ENCODE assay signal across 8 mouse cellular contexts in genomic region chr10:80118552-80118951, GRCm38 (mm10). TPM values are rescaled to one million over a fixed set of nuclear protein-coding genes. Genes with fewer than 3 reads are reported as not detected.
DNase-seq lines count a peak whose midpoint lies in the region; ATAC-seq and TF ChIP-seq lines count a peak whose summit lies in the region.

No protein-coding gene starts in this region.

- H3K27ac ChIP-seq in kidney, embryonic 14.5 days (ENCODE audit: low read depth, low read length): no peak overlapping the region
- H3K27ac ChIP-seq in kidney, adult 2 months (ENCODE audit: insufficient read depth, low read depth, low read length): no peak overlapping the region
- 0 out of 2 replicates have a peak overlapping the region, but pooled peaks have one; percentile 20 for H3K27ac ChIP-seq in hindbrain, embryonic 15.5 days (replicated peaks)
- H3K27ac ChIP-seq in midbrain, postnatal 0 days (ENCODE audit: low read depth, low read length): no peak overlapping the region; the same call in 1 of the 2 replicates

- peaks cover 22% of the 10 kb centered on the region for H3K4me1 ChIP-seq in kidney, embryonic 14.5 days (ENCODE audit: control insufficient read depth, insufficient read depth, low read length)
- H3K4me1 ChIP-seq in kidney, adult 2 months (ENCODE audit: control insufficient read depth, insufficient read depth, low read length): peaks cover 9% of the 10 kb centered on the region; the same call in 1 of the 2 replicates
- peaks cover 53% of the 10 kb centered on the region for H3K4me1 ChIP-seq in hindbrain, embryonic 15.5 days (replicated peaks)
- peaks cover 14% of the 10 kb centered on the region for H3K4me1 ChIP-seq in midbrain, postnatal 0 days (ENCODE audit: insufficient read depth, low read length)

- DNase-seq in kidney, adult 2 months: no peak
- DNase-seq in cerebellum, postnatal 25 days: peak; percentile 49 to 73
- DNase-seq in midbrain, postnatal 0 days (ENCODE audit: low spot score): peak; percentile 16
- no peak for DNase-seq in gastrocnemius, postnatal 25 days
- DNase-seq in layer of hippocampus, postnatal 10 days (ENCODE audit: low spot score in 2 of 2): no peak

- H3K4me2 ChIP-seq in kidney, embryonic 14.5 days (replicated peaks; ENCODE audit: low read depth, low read length): peak overlapping the region; percentile 97
- H3K4me2 ChIP-seq in hindbrain, embryonic 15.5 days: peak overlapping the region; percentile 70
- no peak overlapping the region for H3K4me2 ChIP-seq in midbrain, postnatal 0 days (ENCODE audit: low read depth, low read length, poor library complexity, severe bottlenecking)

- peak overlapping the region; percentile 93 for H3K4me3 ChIP-seq in kidney, embryonic 14.5 days (ENCODE audit: low read length)
- H3K4me3 ChIP-seq in kidney, adult 2 months (ENCODE audit: insufficient read depth, low read depth, low read length): no peak overlapping the region
- H3K4me3 ChIP-seq in hindbrain, embryonic 15.5 days: peak overlapping the region; percentile 91; the same call in 1 of the 2 replicates
- H3K4me3 ChIP-seq in midbrain, postnatal 0 days (ENCODE audit: low read depth, low read length): no peak overlapping the region

- no peaks in the 10 kb centered on the region for H3K9me3 ChIP-seq in kidney, embryonic 14.5 days (ENCODE audit: control insufficient read depth, low read length)
- H3K9me3 ChIP-seq in hindbrain, embryonic 15.5 days: no peaks in the 10 kb centered on the region
- H3K9me3 ChIP-seq in midbrain, postnatal 0 days (ENCODE audit: low read length): no peaks in the 10 kb centered on the region

- peaks cover 31% of the 10 kb centered on the region for H3K36me3 ChIP-seq in kidney, embryonic 14.5 days (ENCODE audit: control insufficient read depth, insufficient read depth, low read length)
- no peaks in the 10 kb centered on the region for H3K36me3 ChIP-seq in kidney, adult 2 months (ENCODE audit: control insufficient read depth, insufficient read depth, low read length)
- peaks cover 3% of the 10 kb centered on the region; the same call in 1 of the 2 replicates for H3K36me3 ChIP-seq in hindbrain, embryonic 15.5 days
- H3K36me3 ChIP-seq in midbrain, postnatal 0 days (ENCODE audit: insufficient read depth, low read length): peaks cover 4% of the 10 kb centered on the region; the same call in 1 of the 2 replicates

- H3K27me3 ChIP-seq in kidney, embryonic 14.5 days (ENCODE audit: control insufficient read depth, insufficient read depth, low read length): no peaks in the 10 kb centered on the region
- H3K27me3 ChIP-seq in kidney, adult 2 months (replicated peaks; ENCODE audit: control insufficient read depth, insufficient read depth, low read length): no peaks in the 10 kb centered on the region
- H3K27me3 ChIP-seq in hindbrain, embryonic 15.5 days: no peaks in the 10 kb centered on the region
- H3K27me3 ChIP-seq in midbrain, postnatal 0 days (ENCODE audit: insufficient read depth, low read length): no peaks in the 10 kb centered on the region

- no peak for TF ChIP-seq CTCF in kidney, adult 2 months (conservative IDR thresholded peaks at IDR 0.05; ENCODE audit: insufficient read depth, insufficient read length, low read depth, low read length)
- no peak for TF ChIP-seq CTCF in midbrain, postnatal 0 days (IDR thresholded peaks at IDR 0.05)

- H3K9ac ChIP-seq in kidney, embryonic 14.5 days (ENCODE audit: low read depth, low read length): peak overlapping the region; percentile 92; the same call in 1 of the 2 replicates
- peak overlapping the region; percentile 88 for H3K9ac ChIP-seq in hindbrain, embryonic 15.5 days
- 0 out of 2 replicates have a peak overlapping the region, but pooled peaks have one; percentile 0 for H3K9ac ChIP-seq in midbrain, postnatal 0 days (replicated peaks; ENCODE audit: low read length, poor library complexity, severe bottlenecking)

- no peak for ATAC-seq in kidney, embryonic 14.5 days (ENCODE audit: low FRiP score, low TSS enrichment)
- ATAC-seq in hindbrain, embryonic 15.5 days (ENCODE audit: low FRiP score, low read depth): no peak
- no peak for ATAC-seq in midbrain, postnatal 0 days (ENCODE audit: low FRiP score)
- no peak for ATAC-seq in monocyte, adult 5-6 weeks (replicated peaks; ENCODE audit: insufficient number of reproducible peaks, low FRiP score, low TSS enrichment, poor library complexity, severe bottlenecking)

- WGBS in kidney, embryonic 14.5 days: 83% methylated on average over 6 of the region's 6 CpGs
- WGBS in kidney, adult 2 months: 61% methylated on average over 6 of the region's 6 CpGs
- WGBS in hindbrain, embryonic 15.5 days: 47% methylated on average over 6 of the region's 6 CpGs
- 42% methylated on average over 6 of the region's 6 CpGs for WGBS in midbrain, postnatal 0 days

- no peak for TF ChIP-seq POLR2A in kidney, adult 2 months (IDR thresholded peaks at IDR 0.05; ENCODE audit: low read depth, low read length)

RNA-seq across cellular contexts. Expression of gene Stk11, which starts 2.9 kb away (rescaled TPM):
- polyA plus RNA-seq in kidney, embryonic 14.5 days (2014; fragmentation: Nextera tagmentation; extraction: Ambion mirVana): 26.6 and 42.0 TPM in 2 replicates
- 114 and 117 TPM in 2 replicates for polyA plus RNA-seq in kidney, adult 2 months (2012; rRNA removed)
- 18.6 and 20.0 TPM in 2 replicates for polyA plus RNA-seq in hindbrain, embryonic 15.5 days (2015; fragmentation: Nextera tagmentation; extraction: Ambion mirVana)
- 84.0 and 97.3 TPM in 2 replicates for total RNA-seq in midbrain, postnatal 0 days (2014; rRNA removed)
- polyA plus RNA-seq in midbrain, postnatal 0 days (2015; fragmentation: Nextera tagmentation; extraction: Ambion mirVana): 12.3 and 12.4 TPM in 2 replicates
- total RNA-seq in gastrocnemius, postnatal 25 days (2021): 100 to 1,000 TPM in 1 of 2 experiments, 10 to 100 TPM in 1; 99.8 to 120 TPM
- total RNA-seq in monocyte, adult 5-6 weeks (2017): 155 to 177 TPM (median 155 TPM) in 3 replicates
- 10 to 100 TPM; 77.1 to 88.3 TPM for total RNA-seq in layer of hippocampus, postnatal 10 days (2021)

RNA-seq across cellular contexts. Expression of gene Sbno2, which starts 13.2 kb away (rescaled TPM):
- polyA plus RNA-seq in kidney, embryonic 14.5 days (2014; fragmentation: Nextera tagmentation; extraction: Ambion mirVana): 10.6 and 14.8 TPM in 2 replicates
- polyA plus RNA-seq in kidney, adult 2 months (2012; rRNA removed): 27.7 and 30.8 TPM in 2 replicates
- 12.6 and 12.9 TPM in 2 replicates for polyA plus RNA-seq in hindbrain, embryonic 15.5 days (2015; fragmentation: Nextera tagmentation; extraction: Ambion mirVana)
- 24.3 TPM in 2 replicates for total RNA-seq in midbrain, postnatal 0 days (2014; rRNA removed)
- polyA plus RNA-seq in midbrain, postnatal 0 days (2015; fragmentation: Nextera tagmentation; extraction: Ambion mirVana): 7.6 TPM in 2 replicates
- 1 to 10 TPM; 5.6 to 6.7 TPM for total RNA-seq in gastrocnemius, postnatal 25 days (2021)
- total RNA-seq in monocyte, adult 5-6 weeks (2017): 50.6 to 75.0 TPM (median 51.9 TPM) in 3 replicates
- 10 to 100 TPM; 19.7 to 23.9 TPM for total RNA-seq in layer of hippocampus, postnatal 10 days (2021)

RNA-seq across cellular contexts. Expression of gene Atp5d, which starts 19.9 kb away (rescaled TPM):
- 519 and 582 TPM in 2 replicates for polyA plus RNA-seq in kidney, embryonic 14.5 days (2014; fragmentation: Nextera tagmentation; extraction: Ambion mirVana)
- 1,948 and 2,036 TPM in 2 replicates for polyA plus RNA-seq in kidney, adult 2 months (2012; rRNA removed)
- 503 and 517 TPM in 2 replicates for polyA plus RNA-seq in hindbrain, embryonic 15.5 days (2015; fragmentation: Nextera tagmentation; extraction: Ambion mirVana)
- total RNA-seq in midbrain, postnatal 0 days (2014; rRNA removed): 231 and 259 TPM in 2 replicates
- polyA plus RNA-seq in midbrain, postnatal 0 days (2015; fragmentation: Nextera tagmentation; extraction: Ambion mirVana): 607 and 661 TPM in 2 replicates
- 100 to 1,000 TPM; 634 to 665 TPM for total RNA-seq in gastrocnemius, postnatal 25 days (2021)
- total RNA-seq in monocyte, adult 5-6 weeks (2017): 26.1 to 49.8 TPM (median 29.5 TPM) in 3 replicates
- total RNA-seq in layer of hippocampus, postnatal 10 days (2021): 100 to 1,000 TPM; 385 to 392 TPM

RNA-seq across cellular contexts. Expression of gene Cbarp, which starts 22.1 kb away (rescaled TPM):
- polyA plus RNA-seq in kidney, embryonic 14.5 days (2014; fragmentation: Nextera tagmentation; extraction: Ambion mirVana): 8.1 and 8.4 TPM in 2 replicates
- polyA plus RNA-seq in kidney, adult 2 months (2012; rRNA removed): 8.1 and 8.7 TPM in 2 replicates
- polyA plus RNA-seq in hindbrain, embryonic 15.5 days (2015; fragmentation: Nextera tagmentation; extraction: Ambion mirVana): 61.4 and 71.3 TPM in 2 replicates
- 273 and 276 TPM in 2 replicates for total RNA-seq in midbrain, postnatal 0 days (2014; rRNA removed)
- polyA plus RNA-seq in midbrain, postnatal 0 days (2015; fragmentation: Nextera tagmentation; extraction: Ambion mirVana): 120 and 121 TPM in 2 replicates
- 1 to 10 TPM; 1.2 to 1.6 TPM for total RNA-seq in gastrocnemius, postnatal 25 days (2021)
- 0.29 to 5.8 TPM (median 4.1 TPM) in 3 replicates for total RNA-seq in monocyte, adult 5-6 weeks (2017)
- total RNA-seq in layer of hippocampus, postnatal 10 days (2021): 100 to 1,000 TPM; 360 to 374 TPM

RNA-seq across cellular contexts. Expression of gene Midn, which starts 29.5 kb away (rescaled TPM):
- polyA plus RNA-seq in kidney, embryonic 14.5 days (2014; fragmentation: Nextera tagmentation; extraction: Ambion mirVana): 42.3 and 46.2 TPM in 2 replicates
- 65.6 and 67.0 TPM in 2 replicates for polyA plus RNA-seq in kidney, adult 2 months (2012; rRNA removed)
- 22.6 and 26.0 TPM in 2 replicates for polyA plus RNA-seq in hindbrain, embryonic 15.5 days (2015; fragmentation: Nextera tagmentation; extraction: Ambion mirVana)
- total RNA-seq in midbrain, postnatal 0 days (2014; rRNA removed): 114 and 143 TPM in 2 replicates
- polyA plus RNA-seq in midbrain, postnatal 0 days (2015; fragmentation: Nextera tagmentation; extraction: Ambion mirVana): 16.3 and 17.2 TPM in 2 replicates
- 10 to 100 TPM; 33.7 to 34.8 TPM for total RNA-seq in gastrocnemius, postnatal 25 days (2021)
- total RNA-seq in monocyte, adult 5-6 weeks (2017): 27.3 to 65.5 TPM (median 29.9 TPM) in 3 replicates
- 100 to 1,000 TPM; 112 to 128 TPM for total RNA-seq in layer of hippocampus, postnatal 10 days (2021)

Comparison
In these comparisons a context has a peak if more than half of its experiments do, and no peak if none do; other contexts are left out.
1. H3K4me3 ChIP-seq: peak in kidney, embryonic 14.5 days (single experiment) and hindbrain, embryonic 15.5 days (single experiment); none in kidney, adult 2 months (single experiment) and midbrain, postnatal 0 days (single experiment).
2. H3K9ac ChIP-seq: peak in every context shown above with its lines; median percentile 92 in kidney, embryonic 14.5 days; 88 in hindbrain, embryonic 15.5 days; 0 in midbrain, postnatal 0 days.
3. DNase-seq: peak in cerebellum, postnatal 25 days (2 of 2) and midbrain, postnatal 0 days (single experiment); none in kidney, adult 2 months (single experiment), gastrocnemius, postnatal 25 days (single experiment) and layer of hippocampus, postnatal 10 days (0 of 2).